Mouse (Mus musculus) limb, embryonic 14.5 days (tissue): ENCODE data around the gene Macrod2. TPM values are rescaled to one million over a fixed set of nuclear protein-coding genes. Genes with fewer than 3 reads are reported as not detected.

Experiments used
- ATAC-seq: fragments of 200-750 bp; cut with Nextera tagmentation; 2 replicates; pipeline ENCODE4 v1.8.0; 2017; ENCODE audit warnings: low read depth, moderate number of reproducible peaks, moderate TSS enrichment; ENCODE audit not compliant: low FRiP score
- DNase-seq: peaks from one replicate; pipeline ENCODE4 v3.0.0-alpha.2; 2015; ENCODE audit warnings: low spot score
- H3K27ac ChIP-seq: fragments of 300-500 bp; sonication (generic); replicated peaks from 2 replicates; pipeline ENCODE4 v1.5.1; 2014; ENCODE audit warnings: low read depth, mild to moderate bottlenecking, low read length, moderate library complexity, mixed read lengths
- H3K27me3 ChIP-seq: fragments of 300-500 bp; sonication (generic); 2 replicates; pipeline ENCODE4 v1.6.1; 2014; ENCODE audit warnings: low read length, mixed read lengths; ENCODE audit not compliant: control insufficient read depth, insufficient read depth
- H3K36me3 ChIP-seq: fragments of 300-500 bp; sonication (generic); 2 replicates; pipeline ENCODE4 v1.6.1; 2014; ENCODE audit warnings: mild to moderate bottlenecking, low read length, moderate library complexity, mixed read lengths; ENCODE audit not compliant: control insufficient read depth, insufficient read depth
- H3K4me1 ChIP-seq: fragments of 300-500 bp; sonication (generic); 2 replicates; pipeline ENCODE4 v1.6.1; 2014; ENCODE audit warnings: antibody characterized with exemption, low read length, mixed read lengths; ENCODE audit not compliant: control insufficient read depth, insufficient read depth
- H3K4me2 ChIP-seq: fragments of 300-500 bp; sonication (generic); replicated peaks from 2 replicates; pipeline ENCODE4 v1.6.1; 2014; ENCODE audit warnings: low read depth, mild to moderate bottlenecking, low read length, moderate library complexity; ENCODE audit not compliant: severe bottlenecking
- H3K4me3 ChIP-seq: fragments of 300-500 bp; sonication (generic); replicated peaks from 2 replicates; pipeline ENCODE4 v1.5.1; 2014; ENCODE audit warnings: low read length
- H3K9ac ChIP-seq: fragments of 300-500 bp; sonication (generic); 2 replicates; pipeline ENCODE4 v1.6.1; 2014; ENCODE audit warnings: mild to moderate bottlenecking, low read depth, low read length, moderate library complexity; ENCODE audit not compliant: severe bottlenecking
- H3K9me3 ChIP-seq: fragments of 300-500 bp; sonication (generic); 2 replicates; pipeline ENCODE4 v1.6.1; 2016; ENCODE audit warnings: low read length; ENCODE audit not compliant: control insufficient read depth
- POLR2A ChIP-seq: fragments of 200-500 bp; IDR thresholded peaks from 2 replicates; pipeline ENCODE4 v1.8.0; 2012; ENCODE audit warnings: inconsistent platforms, mild to moderate bottlenecking, moderate library complexity, borderline replicate concordance; ENCODE audit not compliant: insufficient read depth, insufficient read length; ENCODE audit errors: extremely low read depth
- WGBS: fragments of 180-500 bp; shearing (Covaris S2); extraction: QIAGEN DNeasy Blood & Tissue Kit; methylation state at CpG from one replicate; pipeline ENCODE4 v1.1.7; 2014; 5-methylcytosine and 5-hydroxymethylcytosine counted together
- polyA plus RNA-seq, 2 experiments: library from polyadenylated mRNA; depleted of rRNA in 1 of 2; stranded (reverse) in 1 of 2; unstranded in 1 of 2; fragments of >200 nt; fragmentation: Nextera tagmentation in 1 of 2; extraction: Ambion mirVana in 1 of 2; gene quantifications; 2 replicates each; pipeline versions ENCODE4 v1.2.1 to v1.2.3; 2012 to 2014

Macrod2 gene
- polyA plus RNA-seq, 2 experiments: 8.5 to 24.5 TPM

DNA sequence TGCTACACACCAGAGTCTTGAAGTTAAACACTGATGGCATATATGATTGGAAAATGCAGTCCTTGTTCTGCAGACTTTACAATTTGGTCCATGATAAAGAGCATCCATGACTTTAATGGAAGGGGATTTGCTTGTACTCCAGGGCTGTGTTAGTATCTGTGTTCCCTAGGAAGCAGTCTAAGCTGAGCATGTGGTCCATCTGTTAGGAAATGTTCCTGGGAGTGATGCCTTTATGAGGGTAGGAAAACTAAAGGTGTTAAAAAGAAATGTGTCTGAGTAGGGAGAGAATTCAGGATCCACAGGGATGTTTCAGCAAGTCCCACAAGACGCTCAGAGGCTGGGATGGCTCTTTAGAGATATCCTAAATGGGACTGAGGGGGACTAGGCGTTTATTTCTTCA lies 564.1 kb downstream of the Macrod2 start:
- H3K27me3 ChIP-seq: no peaks in the 10 kb centered on the region
- WGBS: 49% methylated on average over 2 of the region's 2 CpGs
- no peak overlapping the region for H3K4me2 ChIP-seq
- no peaks in the 10 kb centered on the region for H3K36me3 ChIP-seq
- ATAC-seq (no peak), DNase-seq (no peak)
- H3K4me3 ChIP-seq: no peak overlapping the region
- H3K9me3 ChIP-seq: no peaks in the 10 kb centered on the region
- no peak for TF ChIP-seq POLR2A
- H3K4me1 ChIP-seq: no peaks in the 10 kb centered on the region
- H3K9ac ChIP-seq: no peak overlapping the region
- H3K27ac ChIP-seq: no peak overlapping the region

DNA sequence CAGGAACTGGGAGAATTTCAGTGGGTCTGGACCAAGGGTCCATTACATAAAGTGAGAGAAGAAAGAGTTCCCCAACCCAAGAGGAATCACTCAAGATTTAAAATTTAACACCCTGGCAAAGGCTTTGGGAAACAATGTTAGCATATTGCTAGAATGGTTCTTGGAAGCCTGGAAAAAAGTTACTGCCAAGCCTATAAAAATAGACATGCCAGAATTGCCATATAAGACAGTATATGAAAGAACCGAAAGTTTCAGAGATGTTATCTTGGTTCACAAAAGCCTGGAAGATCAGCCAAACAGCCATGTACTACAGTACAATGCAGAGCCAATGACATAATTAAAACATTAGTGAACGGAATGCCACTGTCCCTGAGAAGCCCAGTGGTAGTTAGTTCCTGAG lies 575.1 kb downstream of the Macrod2 start:
- H3K27me3 ChIP-seq: no peaks in the 10 kb centered on the region
- H3K36me3 ChIP-seq: no peaks in the 10 kb centered on the region
- H3K4me1 ChIP-seq: no peaks in the 10 kb centered on the region
- 76% methylated on average over 2 of the region's 2 CpGs for WGBS
- DNase-seq (no peak), ATAC-seq (no peak)
- H3K9me3 ChIP-seq: no peaks in the 10 kb centered on the region
- H3K4me3 ChIP-seq: no peak overlapping the region
- TF ChIP-seq POLR2A: no peak
- H3K27ac ChIP-seq: no peak overlapping the region
- no peak overlapping the region for H3K4me2 ChIP-seq
- no peak overlapping the region for H3K9ac ChIP-seq

DNA sequence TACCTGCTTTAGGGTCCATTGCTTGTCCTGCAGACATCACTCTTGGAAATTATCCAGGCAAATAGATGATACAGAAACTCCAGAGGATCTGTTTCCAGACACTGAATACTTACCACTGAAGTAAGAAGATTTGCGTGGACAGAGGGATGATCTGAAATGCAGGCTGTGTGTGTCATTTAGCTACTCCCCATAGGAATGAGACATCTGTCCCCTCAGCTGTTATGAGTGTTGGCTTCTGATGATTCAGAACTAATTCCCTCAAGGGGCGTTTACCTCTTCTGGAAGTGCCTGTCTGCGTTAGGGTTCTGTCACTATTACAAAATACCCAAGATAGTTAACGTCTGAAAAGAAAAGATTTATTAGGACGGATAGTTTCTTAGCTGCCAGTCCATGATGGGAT lies 576.7 kb downstream of the Macrod2 start:
- H3K9ac ChIP-seq: no peak overlapping the region
- no peak overlapping the region for H3K4me3 ChIP-seq
- H3K36me3 ChIP-seq: no peaks in the 10 kb centered on the region
- no peak for TF ChIP-seq POLR2A
- H3K4me1 ChIP-seq: no peaks in the 10 kb centered on the region
- DNase-seq (peak; percentile 15), ATAC-seq (no peak)
- no peaks in the 10 kb centered on the region for H3K27me3 ChIP-seq
- H3K9me3 ChIP-seq: no peaks in the 10 kb centered on the region
- H3K4me2 ChIP-seq: no peak overlapping the region
- WGBS: 66% methylated on average over 5 of the region's 5 CpGs
- H3K27ac ChIP-seq: no peak overlapping the region

DNA sequence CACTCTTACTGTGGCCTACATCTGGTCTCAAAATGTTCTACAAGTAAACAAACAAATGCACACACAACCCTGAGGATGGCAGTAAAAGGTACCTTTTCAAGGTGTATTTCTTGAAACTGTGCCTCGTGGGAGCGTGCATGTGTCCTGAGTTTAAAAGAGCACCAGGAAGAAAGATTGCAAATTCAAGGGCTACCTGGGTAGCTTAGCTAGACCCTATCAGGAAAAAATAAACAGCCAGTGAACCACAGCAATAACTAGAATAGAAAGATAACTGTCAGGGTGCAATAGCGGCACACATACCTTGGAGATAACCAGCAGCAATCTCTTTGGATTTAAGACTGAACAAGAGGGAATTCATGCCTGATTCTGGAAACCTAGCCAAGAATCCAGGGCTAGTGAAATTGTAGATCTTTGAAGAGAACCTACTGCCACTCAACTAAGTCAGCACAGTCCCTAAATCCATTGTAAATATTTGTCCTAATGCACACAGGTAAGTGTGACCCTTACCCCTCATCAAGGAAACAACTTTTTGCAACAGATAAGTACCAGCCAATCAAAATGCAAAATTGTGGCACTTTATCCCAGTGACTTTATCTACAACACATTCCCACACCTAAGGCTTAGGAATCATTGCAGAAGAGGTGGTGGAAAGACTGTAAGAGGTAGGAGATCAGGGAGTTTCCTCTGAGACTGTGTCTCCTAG lies 590.7 kb downstream of the Macrod2 start:
- no peak overlapping the region for H3K4me3 ChIP-seq
- no peak overlapping the region for H3K9ac ChIP-seq
- ATAC-seq (no peak), DNase-seq (no peak)
- H3K27ac ChIP-seq: no peak overlapping the region
- no peaks in the 10 kb centered on the region for H3K4me1 ChIP-seq
- H3K9me3 ChIP-seq: no peaks in the 10 kb centered on the region
- no peaks in the 10 kb centered on the region for H3K27me3 ChIP-seq
- no peaks in the 10 kb centered on the region for H3K36me3 ChIP-seq
- WGBS: 88% methylated on average over 3 of the region's 3 CpGs
- no peak for TF ChIP-seq POLR2A
- no peak overlapping the region for H3K4me2 ChIP-seq

DNA sequence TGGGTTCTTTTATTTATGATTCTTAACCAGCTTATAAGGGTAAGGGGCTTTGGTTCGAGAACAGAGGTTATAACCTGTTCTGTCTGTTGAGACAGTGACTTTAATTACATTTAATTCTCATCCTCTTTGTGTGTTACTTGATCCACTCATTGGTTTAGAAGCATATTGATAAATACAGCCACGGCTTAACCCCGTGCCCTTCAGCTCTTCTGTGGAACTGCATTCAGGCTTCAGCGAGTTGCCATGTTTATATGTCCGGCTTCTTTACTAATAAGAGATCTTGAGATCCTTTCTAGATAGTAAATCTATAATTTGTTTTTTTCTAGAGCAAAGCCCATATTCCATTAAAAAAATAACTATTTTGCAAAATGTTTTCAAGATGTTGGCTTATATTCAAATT lies 608.7 kb downstream of the Macrod2 start:
- 84% methylated on average over 5 of the region's 5 CpGs for WGBS

More for the DNA sequence above, 608.7 kb downstream of the Macrod2 start:
- no peak overlapping the region for H3K27ac ChIP-seq
- no peaks in the 10 kb centered on the region for H3K4me1 ChIP-seq
- DNase-seq: no peak
- no peaks in the 10 kb centered on the region for H3K36me3 ChIP-seq
- TF ChIP-seq POLR2A: no peak
- no peak overlapping the region for H3K4me3 ChIP-seq
- no peaks in the 10 kb centered on the region for H3K9me3 ChIP-seq
- ATAC-seq: no peak
- no peaks in the 10 kb centered on the region for H3K27me3 ChIP-seq
- H3K4me2 ChIP-seq: no peak overlapping the region
- no peak overlapping the region for H3K9ac ChIP-seq
